Mouse (Mus musculus) lung, embryonic 15.5 days (tissue): ENCODE data around the gene Mbip. TPM values are rescaled to one million over a fixed set of nuclear protein-coding genes. Genes with fewer than 3 reads are reported as not detected.

Source experiments
- ATAC-seq: fragments of 200-750 bp; cut with Nextera tagmentation; 2 replicates; pipeline ENCODE4 v1.8.0; 2017; ENCODE audit warnings: moderate number of reproducible peaks, borderline replicate concordance; ENCODE audit not compliant: low FRiP score, low TSS enrichment; ENCODE audit errors: extremely low read depth
- H3K27ac ChIP-seq: fragments of 300-500 bp; sonication (generic); 2 replicates; pipeline ENCODE4 v1.5.1; 2015; ENCODE audit warnings: moderate library complexity, mild to moderate bottlenecking, inconsistent platforms
- H3K27me3 ChIP-seq: fragments of 300-500 bp; sonication (generic); 2 replicates; pipeline ENCODE4 v1.6.1; 2015; ENCODE audit warnings: inconsistent platforms
- H3K36me3 ChIP-seq: fragments of 300-500 bp; sonication (generic); 2 replicates; pipeline ENCODE4 v1.6.1; 2015; ENCODE audit warnings: inconsistent platforms
- H3K4me1 ChIP-seq: fragments of 300-500 bp; sonication (generic); 2 replicates; pipeline ENCODE4 v1.6.1; 2015; ENCODE audit warnings: inconsistent platforms
- H3K4me2 ChIP-seq: fragments of 300-500 bp; sonication (generic); 2 replicates; pipeline ENCODE4 v1.6.1; 2015; ENCODE audit warnings: inconsistent platforms, mild to moderate bottlenecking, moderate library complexity
- H3K4me3 ChIP-seq: fragments of 300-500 bp; sonication (generic); 2 replicates; pipeline ENCODE4 v1.5.1; 2015; ENCODE audit warnings: mild to moderate bottlenecking, inconsistent platforms
- H3K9ac ChIP-seq: fragments of 300-500 bp; sonication (generic); 2 replicates; pipeline ENCODE4 v1.6.1; 2015; ENCODE audit warnings: inconsistent platforms
- H3K9me3 ChIP-seq: fragments of 300-500 bp; sonication (generic); 2 replicates; pipeline ENCODE4 v1.6.1; 2016; ENCODE audit warnings: inconsistent platforms
- WGBS: fragments of 180-500 bp; shearing (Covaris S2); methylation state at CpG from one replicate; pipeline ENCODE4 v1.1.7; 2015; 5-methylcytosine and 5-hydroxymethylcytosine counted together
- polyA plus RNA-seq: library from polyadenylated mRNA; unstranded; fragments of >200 nt; fragmentation: Nextera tagmentation; extraction: Ambion mirVana; gene quantifications from 2 replicates; pipeline ENCODE4 v1.2.1, GENCODE M21; 2015

Mbip gene
- polyA plus RNA-seq, 1 experiment from 2014 or later = 192 TPM

- no peaks in the 10 kb centered on the region for H3K9me3 ChIP-seq
- no peaks in the 10 kb centered on the region for H3K36me3 ChIP-seq
- no peak overlapping the region for H3K4me3 ChIP-seq
- 44% methylated on average over 6 of the region's 6 CpGs for WGBS
- H3K27ac ChIP-seq = peak overlapping the region; percentile 20; the same call in 1 of the 2 replicates
- no peak overlapping the region for H3K4me2 ChIP-seq
- ATAC-seq = no peak
- no peaks in the 10 kb centered on the region; the same call in 1 of the 2 replicates for H3K4me1 ChIP-seq
- no peak overlapping the region for H3K9ac ChIP-seq
- no peaks in the 10 kb centered on the region for H3K27me3 ChIP-seq
These were observed 39.9 kb downstream of the Mbip start for GRCm38 (mm10) chr12:56305758-56306157.

- WGBS = 32% methylated on average over 4 of the region's 4 CpGs
These were observed 43.2 kb downstream of the Mbip start for GRCm38 (mm10) chr12:56302321-56303017.

GRCm38 (mm10) chr12:56301487-56302293 is 44.0 kb downstream of the Mbip start:
- H3K4me3 ChIP-seq = peak overlapping the region; percentile 33
- H3K4me2 ChIP-seq = peak overlapping the region; percentile 64
- peaks cover 11% of the 10 kb centered on the region for H3K4me1 ChIP-seq
- H3K9me3 ChIP-seq = no peaks in the 10 kb centered on the region
- H3K36me3 ChIP-seq = no peaks in the 10 kb centered on the region
- peak; percentile 36; the same call in 1 of the 2 replicates for ATAC-seq
- no peaks in the 10 kb centered on the region for H3K27me3 ChIP-seq
- peak overlapping the region; percentile 23 for H3K9ac ChIP-seq
- peak overlapping the region; percentile 85 for H3K27ac ChIP-seq
- WGBS = 8% methylated on average over 27 of the region's 27 CpGs

More at GRCm38 (mm10) chr12:56302321-56303017, 43.2 kb downstream of the Mbip start:
- Histone ChIP-seq H3K4me2 (peak overlapping the region; percentile 64), H3K4me1 (peaks cover 11% of the 10 kb centered on the region), H3K4me3 (peak overlapping the region; percentile 33), H3K27me3 (no peaks in the 10 kb centered on the region), H3K36me3 (no peaks in the 10 kb centered on the region), H3K9ac (no peak overlapping the region), H3K9me3 (no peaks in the 10 kb centered on the region), H3K27ac (peak overlapping the region; percentile 85)
- ATAC-seq = peak; percentile 20; the same call in 1 of the 2 replicates

GRCm38 (mm10) chr12:56299610-56300009 is 46.1 kb downstream of the Mbip start:
- H3K4me1 ChIP-seq = peaks cover 11% of the 10 kb centered on the region
- peak overlapping the region; percentile 83 for H3K27ac ChIP-seq
- WGBS = 38% methylated on average over 3 of the region's 3 CpGs
- no peak overlapping the region for H3K4me3 ChIP-seq
- H3K27me3 ChIP-seq = no peaks in the 10 kb centered on the region
- H3K9me3 ChIP-seq = no peaks in the 10 kb centered on the region
- no peak for ATAC-seq
- H3K4me2 ChIP-seq = no peak overlapping the region
- H3K9ac ChIP-seq = no peak overlapping the region
- no peaks in the 10 kb centered on the region for H3K36me3 ChIP-seq

GRCm38 (mm10) chr12:56298919-56299318 is 46.8 kb downstream of the Mbip start:
- Histone ChIP-seq H3K27ac (peak overlapping the region; percentile 83), H3K9ac (no peak overlapping the region), H3K4me3 (no peak overlapping the region), H3K4me2 (no peak overlapping the region), H3K4me1 (peaks cover 11% of the 10 kb centered on the region), H3K27me3 (no peaks in the 10 kb centered on the region), H3K36me3 (no peaks in the 10 kb centered on the region), H3K9me3 (no peaks in the 10 kb centered on the region)
- no peak for ATAC-seq
- 8% methylated on average over 1 of the region's 1 CpGs for WGBS

- Histone ChIP-seq H3K36me3 (no peaks in the 10 kb centered on the region), H3K4me1 (peaks cover 11% of the 10 kb centered on the region), H3K27ac (peak overlapping the region; percentile 83), H3K27me3 (no peaks in the 10 kb centered on the region), H3K4me3 (no peak overlapping the region), H3K9me3 (no peaks in the 10 kb centered on the region), H3K9ac (0 out of 2 replicates have a peak overlapping the region, but pooled peaks have one; percentile 4), H3K4me2 (peak overlapping the region; percentile 25; the same call in 1 of the 2 replicates)
- 18% methylated on average over 21 of the region's 21 CpGs for WGBS
- ATAC-seq = no peak
These were observed 47.5 kb downstream of the Mbip start for GRCm38 (mm10) chr12:56297921-56298830.

- Histone ChIP-seq H3K27ac (peak overlapping the region; percentile 83), H3K4me3 (no peak overlapping the region), H3K27me3 (no peaks in the 10 kb centered on the region), H3K9me3 (no peaks in the 10 kb centered on the region), H3K9ac (no peak overlapping the region), H3K4me1 (peaks cover 11% of the 10 kb centered on the region), H3K36me3 (no peaks in the 10 kb centered on the region), H3K4me2 (no peak overlapping the region)
- 49% methylated on average over 5 of the region's 5 CpGs for WGBS
- ATAC-seq = no peak
These were observed 48.6 kb downstream of the Mbip start for GRCm38 (mm10) chr12:56297099-56297498.

- peak overlapping the region; percentile 83 for H3K27ac ChIP-seq
- ATAC-seq = 0 out of 2 replicates have a peak, but pooled peaks have one; percentile 33
These were observed 49.2 kb downstream of the Mbip start for GRCm38 (mm10) chr12:56296524-56296923.

GRCm38 (mm10) chr12:56295160-56295559 is 50.5 kb downstream of the Mbip start:
- no peaks in the 10 kb centered on the region for H3K27me3 ChIP-seq
- no peaks in the 10 kb centered on the region for H3K9me3 ChIP-seq
- no peak overlapping the region for H3K4me2 ChIP-seq
- H3K27ac ChIP-seq = peak overlapping the region; percentile 83; the same call in 1 of the 2 replicates
- ATAC-seq = no peak
- peaks cover 11% of the 10 kb centered on the region for H3K4me1 ChIP-seq
- no peaks in the 10 kb centered on the region for H3K36me3 ChIP-seq
- H3K9ac ChIP-seq = no peak overlapping the region
- H3K4me3 ChIP-seq = no peak overlapping the region
- 67% methylated on average over 3 of the region's 3 CpGs for WGBS

More at GRCm38 (mm10) chr12:56296524-56296923, 49.2 kb downstream of the Mbip start:
- Histone ChIP-seq H3K36me3 (no peaks in the 10 kb centered on the region), H3K4me1 (peaks cover 11% of the 10 kb centered on the region), H3K27me3 (no peaks in the 10 kb centered on the region), H3K9ac (no peak overlapping the region), H3K4me3 (no peak overlapping the region), H3K9me3 (no peaks in the 10 kb centered on the region), H3K4me2 (no peak overlapping the region)
- WGBS = 38% methylated on average over 6 of the region's 6 CpGs

GRCm38 (mm10) chr12:56288548-56288947 is 57.1 kb downstream of the Mbip start:
- Histone ChIP-seq H3K9ac (no peak overlapping the region), H3K27ac (peak overlapping the region; percentile 91), H3K4me3 (no peak overlapping the region), H3K4me1 (no peaks in the 10 kb centered on the region), H3K4me2 (no peak overlapping the region), H3K9me3 (no peaks in the 10 kb centered on the region), H3K27me3 (no peaks in the 10 kb centered on the region), H3K36me3 (no peaks in the 10 kb centered on the region)
- ATAC-seq = peak; percentile 89
- WGBS = 41% methylated on average over 3 of the region's 3 CpGs

- no peaks in the 10 kb centered on the region for H3K36me3 ChIP-seq
- no peak overlapping the region for H3K9ac ChIP-seq
- H3K4me3 ChIP-seq = no peak overlapping the region
- no peaks in the 10 kb centered on the region for H3K9me3 ChIP-seq
- H3K27ac ChIP-seq = peak overlapping the region; percentile 91; the same call in 1 of the 2 replicates
- H3K4me1 ChIP-seq = no peaks in the 10 kb centered on the region
- H3K4me2 ChIP-seq = no peak overlapping the region
- ATAC-seq = no peak
- H3K27me3 ChIP-seq = no peaks in the 10 kb centered on the region
- 96% methylated on average over 14 of the region's 14 CpGs for WGBS
These were observed 58.9 kb downstream of the Mbip start for GRCm38 (mm10) chr12:56286828-56287227.
